Mouse (Mus musculus): Measurements from ENCODE around the gene Stpg2. TPM values are rescaled to one million over a fixed set of nuclear protein-coding genes. Genes with fewer than 3 reads are reported as not detected.
"Not testable (repeated sequence)": the region's sequence is repeated elsewhere in the genome, so short reads cannot be mapped to it uniquely, and the experiment has no call there.

The Stpg2 gene
- total RNA-seq, 2 experiments from 2014 or later, result not detected

- not testable (repeated sequence) for ATAC-seq (replicated peaks; ENCODE audit: low FRiP score, poor library complexity, severe bottlenecking)
Measured at GRCm38 (mm10) chr3:139704238-139704637, 498.7 kb downstream of the Stpg2 start.

DNA sequence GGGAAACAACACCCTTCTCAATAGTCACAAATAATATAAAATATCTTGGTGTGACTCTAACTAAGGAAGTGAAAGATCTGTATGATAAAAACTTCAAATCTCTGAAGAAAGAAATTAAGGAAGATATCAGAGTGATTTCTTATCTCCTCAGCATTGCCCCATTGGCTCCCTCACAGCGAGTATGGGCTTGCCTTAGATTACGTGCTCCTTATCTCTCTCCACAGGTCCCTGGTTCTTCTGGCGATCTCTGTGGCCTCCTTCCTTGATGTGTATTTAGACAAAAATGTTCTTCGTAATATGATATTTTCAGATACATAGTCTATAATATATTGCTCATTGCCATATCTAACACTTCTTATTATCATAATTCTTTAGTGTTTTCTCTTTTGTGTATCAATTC, 501.9 kb downstream of the Stpg2 start:
- ATAC-seq (replicated peaks; ENCODE audit: low FRiP score, poor library complexity, severe bottlenecking), result not testable (repeated sequence)

DNA sequence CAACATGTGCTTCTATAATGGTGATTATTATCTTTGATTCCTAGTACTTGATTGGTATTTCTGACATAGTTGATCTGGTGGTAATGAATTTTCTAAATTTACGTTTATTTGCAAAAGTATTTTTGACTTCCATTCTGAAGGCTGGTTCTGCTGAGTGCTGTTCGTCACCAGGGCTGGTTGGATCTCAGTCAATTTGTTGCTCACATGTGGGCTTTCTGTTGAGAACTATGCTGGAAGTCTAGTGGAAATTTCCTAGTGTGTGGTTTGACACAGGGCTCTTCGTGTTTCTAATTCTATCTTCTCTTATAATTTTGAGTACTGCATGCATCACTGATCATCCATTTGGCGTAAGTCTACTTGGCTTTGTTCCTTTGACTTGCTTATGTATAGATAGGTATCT, 504.3 kb downstream of the Stpg2 start:
- ATAC-seq (replicated peaks; ENCODE audit: low FRiP score, poor library complexity, severe bottlenecking), result no peak

DNA sequence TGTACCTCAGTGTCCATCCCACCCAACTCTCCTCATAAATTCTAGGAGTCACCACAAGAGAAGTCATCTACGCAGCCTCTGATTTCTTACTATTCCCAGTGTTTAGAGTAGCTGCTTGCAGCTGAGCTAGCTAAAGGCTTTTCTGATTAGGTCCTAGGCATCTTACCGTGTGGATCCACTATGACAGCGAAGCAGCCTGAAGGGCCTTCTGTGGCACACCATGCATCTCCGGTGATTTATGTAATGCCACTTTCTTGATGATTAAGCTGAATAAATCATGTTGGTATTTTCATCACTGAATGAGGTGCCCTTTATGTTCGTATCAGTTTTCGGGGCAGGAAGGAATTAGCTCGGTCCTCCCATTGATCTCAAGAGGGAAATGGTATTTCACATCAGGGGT, 523.3 kb downstream of the Stpg2 start:
- no peak for ATAC-seq (replicated peaks; ENCODE audit: low FRiP score, poor library complexity, severe bottlenecking)

DNA sequence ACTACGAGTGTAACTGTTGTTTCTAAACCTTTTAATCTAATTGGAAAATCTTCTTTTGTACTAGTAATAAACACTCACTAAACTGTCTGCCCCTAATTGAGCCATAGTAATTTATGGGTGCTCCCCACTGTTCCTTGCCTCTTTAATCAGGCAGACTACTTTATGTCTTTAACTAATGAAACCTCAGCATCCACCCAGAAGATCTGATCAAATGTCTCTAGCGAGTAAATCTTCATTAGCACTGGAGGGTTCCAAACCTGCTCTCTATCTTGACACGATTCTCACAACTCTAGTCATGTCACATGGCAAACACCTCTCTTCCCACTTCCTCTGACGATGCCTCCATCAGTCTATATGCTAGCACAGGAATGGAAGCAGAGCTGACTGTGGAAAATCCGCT, 523.8 kb downstream of the Stpg2 start:
- no peak for ATAC-seq (replicated peaks; ENCODE audit: low FRiP score, poor library complexity, severe bottlenecking)

GRCm38 (mm10) chr3:139733156-139733555, 527.7 kb downstream of the Stpg2 start:
- no peak for ATAC-seq (replicated peaks; ENCODE audit: low FRiP score, poor library complexity, severe bottlenecking)

- no peak for ATAC-seq (replicated peaks; ENCODE audit: low FRiP score, poor library complexity, severe bottlenecking)
Measured at GRCm38 (mm10) chr3:139739388-139739787, 533.9 kb downstream of the Stpg2 start.

Other genes with a start within 250 kb of the Stpg2 start
- 18.9 and 20.5 TPM in 2 replicates for gene Rap1gds1, start 130.5 kb upstream of the Stpg2 start, total RNA-seq (2015; ENCODE audit: low replicate concordance)
- gene Rap1gds1, start 130.5 kb upstream of the Stpg2 start, total RNA-seq (2017; ENCODE audit: low replicate concordance), result 8.9 and 15.7 TPM in 2 replicates